Mouse (Mus musculus) neural tube, embryonic 15.5 days (tissue): ENCODE data around the gene Pglyrp3. TPM values are rescaled to one million over a fixed set of nuclear protein-coding genes. Genes with fewer than 3 reads are reported as not detected.
"Not testable (repeated sequence)": the region's sequence is repeated elsewhere in the genome, so short reads cannot be mapped to it uniquely, and the experiment has no call there.

ENCODE experiments used
- ATAC-seq: fragments of 200-750 bp; cut with Nextera tagmentation; 2 replicates; pipeline ENCODE4 v1.8.0; 2017; ENCODE audit warnings: mild to moderate bottlenecking, moderate TSS enrichment, moderate library complexity; ENCODE audit not compliant: low FRiP score
- H3K27ac ChIP-seq: fragments of 300-500 bp; sonication (generic); replicated peaks from 2 replicates; pipeline ENCODE4 v1.5.1; 2015; ENCODE audit warnings: mild to moderate bottlenecking, inconsistent platforms
- H3K27me3 ChIP-seq: fragments of 300-500 bp; sonication (generic); replicated peaks from 2 replicates; pipeline ENCODE4 v1.6.1; 2015; ENCODE audit warnings: inconsistent platforms
- H3K36me3 ChIP-seq: fragments of 300-500 bp; sonication (generic); 2 replicates; pipeline ENCODE4 v1.6.1; 2015; ENCODE audit warnings: inconsistent platforms
- H3K4me1 ChIP-seq: fragments of 300-500 bp; sonication (generic); 2 replicates; pipeline ENCODE4 v1.6.1; 2015; ENCODE audit warnings: inconsistent platforms
- H3K4me2 ChIP-seq: fragments of 300-500 bp; sonication (generic); 2 replicates; pipeline ENCODE4 v1.6.1; 2015; ENCODE audit warnings: inconsistent platforms, mild to moderate bottlenecking, moderate library complexity
- H3K4me3 ChIP-seq: fragments of 300-500 bp; sonication (generic); replicated peaks from 2 replicates; pipeline ENCODE4 v1.5.1; 2015; ENCODE audit warnings: mild to moderate bottlenecking, inconsistent platforms
- H3K9ac ChIP-seq: fragments of 300-500 bp; sonication (generic); replicated peaks from 2 replicates; pipeline ENCODE4 v1.6.1; 2015; ENCODE audit warnings: mild to moderate bottlenecking, inconsistent platforms
- H3K9me3 ChIP-seq: fragments of 300-500 bp; sonication (generic); replicated peaks from 2 replicates; pipeline ENCODE4 v1.6.1; 2016; ENCODE audit warnings: inconsistent platforms
- WGBS: fragments of 180-500 bp; shearing (Covaris S2); methylation state at CpG from one replicate; pipeline ENCODE4 v1.1.7; 2015; ENCODE audit warnings: mixed read lengths; 5-methylcytosine and 5-hydroxymethylcytosine counted together
- microRNA-seq: library from miRNA; unstranded; fragments of <30 nt; microRNA quantifications from one replicate; pipeline ENCODE4, GENCODE M21; 2017
- polyA plus RNA-seq: library from polyadenylated mRNA; unstranded; fragments of >200 nt; fragmentation: Nextera tagmentation; extraction: Ambion mirVana; gene quantifications from 2 replicates; pipeline ENCODE4 v1.2.1, GENCODE M21; 2015

Pglyrp3 gene
- not detected in 2 replicates for polyA plus RNA-seq

DNA sequence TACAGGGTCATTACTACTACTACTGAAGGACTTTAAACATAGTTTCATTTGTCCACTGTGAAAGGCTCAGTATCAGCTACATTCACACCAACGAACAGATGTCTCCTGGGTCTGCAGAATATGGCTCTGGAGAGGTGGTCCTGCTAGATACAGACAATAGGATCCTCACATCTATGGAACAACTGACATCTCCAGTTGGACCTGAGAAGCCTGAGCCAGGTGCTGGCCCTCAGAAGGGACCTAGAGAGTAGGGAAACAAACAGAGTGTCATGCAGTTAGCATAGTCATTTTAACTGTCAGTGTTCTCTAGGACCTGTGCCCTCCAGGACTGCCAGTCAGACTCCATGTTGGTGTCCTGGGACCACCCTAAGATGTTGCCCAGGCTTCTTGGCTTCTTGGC is at the start of gene Pglyrp3:
Pglyrp3 (plus strand) TSS at position 301 of the 400 bp plus-strand sequence.
- H3K9me3 ChIP-seq = no peaks in the 10 kb centered on the region
- H3K27ac ChIP-seq = no peak within 1 kb of the TSS
- no peak within 1 kb of the TSS for H3K9ac ChIP-seq
- no peaks in the 10 kb centered on the region for H3K27me3 ChIP-seq
- 84% methylated on average over 1 of the region's 1 CpGs for WGBS
- no peaks in the 10 kb centered on the region for H3K4me1 ChIP-seq
- no peak for ATAC-seq
- no peak within 1 kb of the TSS for H3K4me3 ChIP-seq
- H3K4me2 ChIP-seq = no peak within 1 kb of the TSS
- no peaks in the 10 kb centered on the region for H3K36me3 ChIP-seq

DNA sequence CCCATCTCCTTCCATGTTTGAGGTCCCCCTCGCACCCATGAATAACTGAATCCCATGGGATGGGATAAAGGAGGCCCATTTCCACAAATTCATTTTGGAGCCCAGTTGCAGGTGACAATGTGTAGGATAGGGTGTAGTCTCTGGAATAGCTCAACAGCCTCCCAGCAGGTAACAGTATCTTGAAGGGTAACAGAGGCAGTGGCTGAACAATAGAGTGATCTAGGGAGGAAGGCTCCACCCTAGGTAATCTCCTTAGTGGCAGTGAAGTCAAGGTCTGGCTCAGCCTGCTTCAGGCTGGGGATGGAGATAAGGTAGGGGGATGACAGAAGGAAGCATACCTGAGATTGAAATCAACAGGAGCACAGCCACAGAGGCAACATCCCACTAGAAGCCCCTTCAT is 3.4 kb upstream of the Pglyrp3 start:
- H3K4me3 ChIP-seq = no peak overlapping the region
- no peak for ATAC-seq
- no peak overlapping the region for H3K4me2 ChIP-seq
- H3K27ac ChIP-seq = no peak overlapping the region
- H3K9me3 ChIP-seq = no peaks in the 10 kb centered on the region
- WGBS = 93% methylated on average over 1 of the region's 1 CpGs
- H3K27me3 ChIP-seq = no peaks in the 10 kb centered on the region
- no peaks in the 10 kb centered on the region for H3K36me3 ChIP-seq
- H3K9ac ChIP-seq = no peak overlapping the region
- H3K4me1 ChIP-seq = no peaks in the 10 kb centered on the region

DNA sequence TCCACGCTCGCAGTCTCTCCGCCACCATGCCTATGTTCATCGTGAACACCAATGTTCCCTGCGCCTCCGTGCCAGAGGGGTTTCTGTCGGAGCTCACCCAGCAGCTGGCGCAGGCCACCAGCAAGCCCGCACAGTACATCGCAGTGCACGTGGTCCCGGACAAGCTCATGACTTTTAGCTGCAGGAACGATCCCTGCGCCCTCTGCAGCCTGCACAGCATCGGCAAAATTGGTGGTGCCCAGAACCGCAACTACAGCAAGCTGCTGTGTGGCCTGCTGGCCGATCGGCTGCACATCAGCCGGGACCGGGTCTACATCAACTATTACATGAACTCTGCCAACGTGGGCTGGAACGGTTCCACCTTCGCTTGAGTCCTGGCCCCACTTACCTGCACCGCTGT is 10.2 kb downstream of the Pglyrp3 start:
- 65% methylated on average over 24 of the region's 24 CpGs for WGBS
- not testable (repeated sequence) for H3K4me3 ChIP-seq, H3K9me3 ChIP-seq, H3K4me1 ChIP-seq, H3K9ac ChIP-seq, H3K27me3 ChIP-seq, H3K36me3 ChIP-seq, H3K27ac ChIP-seq
- 0 out of 2 replicates have a peak, but pooled peaks have one; percentile 28 for ATAC-seq
- peak overlapping the region; percentile 39 for H3K4me2 ChIP-seq

DNA sequence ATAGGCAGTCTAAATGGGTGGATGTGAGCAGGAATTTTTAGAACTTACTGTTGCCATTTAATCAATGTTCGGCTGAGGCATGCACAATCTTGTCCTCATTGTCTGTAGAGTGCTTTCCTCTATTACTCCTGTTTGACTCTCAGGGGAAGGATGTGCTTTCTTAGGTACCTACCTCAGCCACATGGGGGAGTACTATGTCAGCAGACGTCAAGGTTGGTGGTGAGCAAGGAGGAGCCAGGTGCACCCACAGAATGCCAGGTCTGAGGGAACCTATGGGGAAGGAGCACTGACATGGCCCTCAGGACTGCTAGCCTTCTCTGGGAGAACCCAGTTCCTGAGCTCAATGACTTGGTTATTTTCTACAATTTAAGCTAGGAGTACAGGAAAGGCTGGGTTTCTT is 18.8 kb downstream of the Pglyrp3 start:
- H3K9me3 ChIP-seq = no peaks in the 10 kb centered on the region
- no peak overlapping the region for H3K9ac ChIP-seq
- H3K36me3 ChIP-seq = no peaks in the 10 kb centered on the region
- no peak overlapping the region for H3K27ac ChIP-seq
- 66% methylated on average over 2 of the region's 2 CpGs for WGBS
- H3K4me2 ChIP-seq = no peak overlapping the region
- H3K4me3 ChIP-seq = no peak overlapping the region
- no peaks in the 10 kb centered on the region for H3K27me3 ChIP-seq
- H3K4me1 ChIP-seq = no peaks in the 10 kb centered on the region
- ATAC-seq = no peak

DNA sequence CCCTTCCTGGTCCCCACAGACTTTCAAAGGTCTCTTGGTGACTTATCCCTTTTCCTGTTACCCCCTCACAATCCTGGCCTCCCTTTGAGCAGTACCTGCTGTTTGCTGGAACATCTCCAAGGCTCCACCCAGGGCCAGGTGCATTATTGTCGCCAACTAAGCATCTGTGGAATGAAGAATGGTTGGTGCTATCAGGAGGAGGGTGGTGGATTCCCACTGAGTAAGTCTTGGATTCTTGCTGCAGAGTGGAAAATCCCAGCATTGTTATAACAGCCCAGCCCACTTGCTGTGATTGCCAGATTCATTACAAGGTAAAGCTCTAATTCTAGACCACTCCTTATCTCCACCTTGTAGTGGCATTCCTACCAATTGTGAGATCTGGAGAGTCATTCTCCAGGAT is 19.5 kb downstream of the Pglyrp3 start:
- no peak overlapping the region for H3K4me3 ChIP-seq
- no peaks in the 10 kb centered on the region for H3K4me1 ChIP-seq
- ATAC-seq = no peak
- no peaks in the 10 kb centered on the region for H3K27me3 ChIP-seq
- H3K27ac ChIP-seq = no peak overlapping the region
- H3K9me3 ChIP-seq = no peaks in the 10 kb centered on the region
- WGBS = 80% methylated on average over 1 of the region's 1 CpGs
- no peak overlapping the region for H3K4me2 ChIP-seq
- no peak overlapping the region for H3K9ac ChIP-seq
- H3K36me3 ChIP-seq = no peaks in the 10 kb centered on the region

DNA sequence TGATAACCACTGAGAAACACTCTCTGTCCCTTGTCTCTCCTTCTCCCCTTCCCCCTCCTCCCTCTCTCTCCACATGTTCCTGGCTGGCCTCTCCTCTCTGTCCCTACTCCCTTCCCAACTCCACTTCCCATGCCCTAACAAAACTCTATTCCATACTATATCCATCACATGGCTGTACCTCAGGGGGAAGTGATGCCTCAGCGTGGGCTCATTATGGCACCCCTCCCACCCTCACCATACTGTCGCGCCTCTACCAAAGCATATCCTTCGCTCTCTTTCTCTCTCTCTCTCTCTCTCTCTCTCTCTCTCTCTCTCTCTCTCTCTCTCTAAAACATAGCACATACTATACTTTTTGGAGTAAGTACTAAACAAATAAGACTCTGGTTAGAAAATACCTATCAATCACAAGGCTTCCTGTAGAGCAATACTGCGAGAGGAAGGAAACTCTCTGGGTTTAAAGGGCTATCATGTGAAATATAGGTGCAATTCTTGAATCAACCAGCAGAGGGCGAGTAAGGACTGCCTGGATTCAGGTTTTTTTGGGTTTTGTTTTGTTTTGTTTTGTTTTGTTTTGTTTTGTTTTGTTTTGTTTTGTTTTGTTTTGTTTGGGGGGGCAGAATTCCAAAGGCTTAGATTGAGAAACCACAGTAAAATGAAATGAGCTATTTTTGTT is 36.1 kb downstream of the Pglyrp3 start:
- no peak; the same call in 1 of the 2 replicates for ATAC-seq
- H3K36me3 ChIP-seq = no peaks in the 10 kb centered on the region
- H3K9me3 ChIP-seq = no peaks in the 10 kb centered on the region
- no peak overlapping the region for H3K4me2 ChIP-seq
- H3K9ac ChIP-seq = no peak overlapping the region
- WGBS = 52% methylated on average over 6 of the region's 6 CpGs
- no peaks in the 10 kb centered on the region for H3K4me1 ChIP-seq
- no peak overlapping the region for H3K27ac ChIP-seq
- no peaks in the 10 kb centered on the region for H3K27me3 ChIP-seq
- no peak overlapping the region for H3K4me3 ChIP-seq

DNA sequence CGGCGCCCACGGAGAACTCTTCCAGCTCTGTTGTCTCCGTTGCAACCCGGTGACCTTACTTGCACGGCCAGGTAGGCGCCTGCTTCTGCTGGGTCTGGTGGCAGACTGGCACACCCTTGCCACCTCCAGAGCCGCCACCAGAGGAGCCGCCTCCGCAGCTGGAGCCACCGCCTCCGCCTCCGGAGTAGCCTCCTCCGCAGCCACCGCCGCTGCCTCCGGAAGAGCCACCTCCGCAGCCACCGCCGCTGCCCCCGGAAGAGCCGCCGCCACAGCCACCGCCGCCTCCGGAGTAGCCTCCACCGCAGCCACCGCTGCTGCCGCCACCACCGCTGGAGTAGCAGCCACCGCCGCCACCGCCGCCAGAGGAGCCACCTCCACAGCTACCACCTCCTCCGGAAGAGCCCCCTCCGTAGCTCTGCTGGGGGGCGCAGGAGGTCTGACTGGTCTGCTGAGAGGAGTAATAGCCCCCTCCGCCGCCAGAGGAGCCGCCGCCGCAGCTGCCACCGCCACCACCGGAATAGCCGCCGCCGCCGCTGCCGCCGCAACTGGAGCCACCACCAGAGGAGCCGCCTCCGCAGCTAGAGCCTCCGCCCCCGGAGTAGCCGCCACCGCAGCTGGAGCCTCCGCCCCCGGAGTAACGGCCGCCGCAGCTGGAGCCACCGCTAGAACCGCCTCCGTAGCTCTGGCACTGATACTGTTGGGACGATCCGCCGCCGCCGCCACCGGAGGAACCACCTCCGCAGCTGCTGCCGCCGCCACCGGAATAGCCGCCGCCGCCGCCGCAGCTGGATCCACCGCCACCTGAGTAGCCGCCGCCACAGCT is 66.3 kb downstream of the Pglyrp3 start:
- peak; percentile 90 for ATAC-seq
- WGBS = under 1% methylated on average over 70 of the region's 82 CpGs

More for the DNA sequence above, 66.3 kb downstream of the Pglyrp3 start:
- H3K4me3 ChIP-seq = peak overlapping the region; percentile 76
- peak overlapping the region; percentile 76 for H3K4me2 ChIP-seq
- peaks cover 19% of the 10 kb centered on the region for H3K4me1 ChIP-seq
- peak overlapping the region; percentile 81 for H3K9ac ChIP-seq
- H3K36me3 ChIP-seq = no peaks in the 10 kb centered on the region
- H3K27me3 ChIP-seq = peaks cover 12% of the 10 kb centered on the region
- H3K9me3 ChIP-seq = no peaks in the 10 kb centered on the region
- peak overlapping the region; percentile 97 for H3K27ac ChIP-seq

Small RNA genes lying within 50 kb of the gene (microRNA-seq; reads per million reads assigned to microRNA genes)
- gene Gm23697 = not detected
- gene Gm25145 = not detected

Other genes with a start within 250 kb of the Pglyrp3 start
- 8.6 and 9.6 TPM in 2 replicates for gene Lor, start 68.6 kb downstream of the Pglyrp3 start, polyA plus RNA-seq
- gene Prr9, start 109.4 kb downstream of the Pglyrp3 start, polyA plus RNA-seq = not detected in 2 replicates
- gene Lelp1, start 128.2 kb downstream of the Pglyrp3 start, polyA plus RNA-seq = not detected in 2 replicates
- gene Sprr2a1, start 201.2 kb downstream of the Pglyrp3 start, polyA plus RNA-seq = 0.80 TPM in 1 of 2 replicates, not detected in the other
- 66.4 TPM in 1 of 2 replicates, not detected in the other for gene Sprr2a2, start 201.3 kb downstream of the Pglyrp3 start, polyA plus RNA-seq